In genomic region chr17:73102538-73102937, GRCm38 (mm10) we compare ENCODE assay signal across 27 mouse cellular contexts.
"Had no signal": no experiment of that assay in that cellular context is flagged by ENCODE, and none has a peak within 500 bp of the region (broad histone marks: within the 10 kb centered on the region; RNA-seq: fewer than 3 reads in every experiment).

No protein-coding gene starts in this region.

- H3K36me3 ChIP-seq: heart, embryonic 13.5 days; heart, embryonic 15.5 days; hindbrain, embryonic 10.5 days; hindbrain, embryonic 12.5 days; intestine, embryonic 15.5 days; limb, embryonic 10.5 days; limb, embryonic 12.5 days; liver, embryonic 13.5 days; liver, embryonic 15.5 days had no signal

- H3K9ac ChIP-seq: heart, embryonic 13.5 days; heart, embryonic 15.5 days; hindbrain, embryonic 12.5 days; hindbrain, embryonic 14.5 days; intestine, embryonic 15.5 days; limb, embryonic 12.5 days; liver, embryonic 13.5 days; liver, embryonic 15.5 days; liver, postnatal 0 days had no signal

- H3K27ac ChIP-seq: gastrocnemius, adult 2 months; heart, adult 2 months; heart, embryonic 13.5 days; heart, embryonic 15.5 days; hindbrain, embryonic 10.5 days; hindbrain, embryonic 12.5 days; hindbrain, embryonic 14.5 days; intestine, embryonic 15.5 days; layer of hippocampus, adult 2 months; left cerebral cortex, adult 2 months; limb, embryonic 10.5 days; limb, embryonic 12.5 days; liver, embryonic 13.5 days; liver, embryonic 15.5 days had no signal

- H3K4me2 ChIP-seq: heart, embryonic 11.5 days; heart, embryonic 13.5 days; heart, embryonic 15.5 days; hindbrain, embryonic 12.5 days; hindbrain, embryonic 14.5 days; intestine, embryonic 15.5 days; limb, embryonic 12.5 days; liver, embryonic 11.5 days; liver, embryonic 13.5 days; liver, embryonic 15.5 days had no signal

- ATAC-seq: hindbrain, embryonic 16.5 days; inflammation-experienced regulatory T-cells, adult 6 months; intestine, embryonic 15.5 days; liver, postnatal 0 days had no signal

- H3K4me1 ChIP-seq: hindbrain, embryonic 12.5 days; intestine, embryonic 15.5 days; limb, embryonic 10.5 days; limb, embryonic 12.5 days had no signal

- H3K27me3 ChIP-seq: heart, embryonic 13.5 days; heart, embryonic 15.5 days; intestine, embryonic 15.5 days; limb, embryonic 12.5 days; liver, embryonic 13.5 days had no signal

- DNase-seq: gastrocnemius, adult 2 months; gastrocnemius, postnatal 10 days; gastrocnemius, postnatal 25 days; heart, adult 2 months; heart, postnatal 14 days; heart, postnatal 4 days; kidney, adult 11 months; kidney, adult 8-10 months; kidney, postnatal 25 days; liver; liver, embryonic 13.5 days; liver, postnatal 0 days had no signal

- H3K4me3 ChIP-seq: gastrocnemius, adult 2 months; heart, adult 2 months; heart, embryonic 13.5 days; heart, embryonic 15.5 days; hindbrain, embryonic 10.5 days; hindbrain, embryonic 12.5 days; intestine, embryonic 15.5 days; layer of hippocampus, adult 2 months; left cerebral cortex, adult 2 months; limb, embryonic 10.5 days; limb, embryonic 12.5 days; liver, embryonic 13.5 days; liver, embryonic 15.5 days had no signal

- H3K9me3 ChIP-seq: heart, embryonic 13.5 days; heart, embryonic 15.5 days; hindbrain, embryonic 10.5 days; hindbrain, embryonic 12.5 days; intestine, embryonic 15.5 days; limb, embryonic 10.5 days; limb, embryonic 12.5 days; liver, embryonic 13.5 days; liver, embryonic 15.5 days had no signal
